Mouse (Mus musculus) ES-E14 (cell line): ENCODE results near the gene Cln6. TPM values are rescaled to one million over a fixed set of nuclear protein-coding genes. Genes with fewer than 3 reads are reported as not detected.

ENCODE experiments used
- DNase-seq: peaks from one replicate; pipeline ENCODE4 v3.0.0-alpha.2; 2013; ENCODE audit warnings: low read depth, low spot score
- H3K27ac ChIP-seq: 2 replicates; pipeline ENCODE4 v1.5.1; 2012; ENCODE audit warnings: low read depth, mild to moderate bottlenecking, low read length, moderate library complexity, mixed read lengths; ENCODE audit not compliant: poor library complexity, insufficient read depth, severe bottlenecking
- H3K36me3 ChIP-seq: 2 replicates; pipeline ENCODE4 v1.6.1; 2012; ENCODE audit warnings: mild to moderate bottlenecking, low read length, moderate library complexity, mixed read lengths; ENCODE audit not compliant: control insufficient read depth, poor library complexity, insufficient read depth, severe bottlenecking
- H3K4me1 ChIP-seq, 2 experiments: fragments of 150-350 bp in 1 of 2; sonication (generic) in 1 of 2; 2 replicates each; pipeline ENCODE4 v1.6.1; 2012; ENCODE audit warnings: low read length in 2 of 2, mild to moderate bottlenecking in 1 of 2, mixed read lengths in 1 of 2; ENCODE audit not compliant: control insufficient read depth in 2 of 2, insufficient read depth in 2 of 2, poor library complexity in 1 of 2
- H3K4me3 ChIP-seq, 2 experiments: fragments of 150-350 bp in 1 of 2; sonication (generic) in 1 of 2; 2 replicates each; pipeline ENCODE4 v1.5.1; 2012; ENCODE audit warnings: low read length in 2 of 2, low read depth in 1 of 2, mild to moderate bottlenecking in 1 of 2, mixed read lengths in 1 of 2; ENCODE audit not compliant: insufficient read depth in 1 of 2, poor library complexity in 1 of 2, severe bottlenecking in 1 of 2
- H3K9ac ChIP-seq: 2 replicates; pipeline ENCODE4 v1.6.1; 2012; ENCODE audit warnings: low read depth, mild to moderate bottlenecking, low read length, mixed read lengths; ENCODE audit not compliant: poor library complexity, insufficient read depth, severe bottlenecking
- H3K9me3 ChIP-seq: fragments of 150-350 bp; sonication (generic); 2 replicates; pipeline ENCODE4 v1.6.1; 2012; ENCODE audit warnings: low read depth, mild to moderate bottlenecking, low read length; ENCODE audit not compliant: control insufficient read depth, insufficient read depth
- CHD2 ChIP-seq: IDR thresholded peaks from 2 replicates; pipeline ENCODE4 v1.6.1; 2014; ENCODE audit warnings: mild to moderate bottlenecking, low read depth, low read length, inconsistent platforms
- HCFC1 ChIP-seq: IDR thresholded peaks from 2 replicates; pipeline ENCODE4 v1.6.1; 2012; ENCODE audit warnings: low read length, inconsistent platforms, borderline replicate concordance; ENCODE audit not compliant: insufficient read depth
- MAFK ChIP-seq: IDR thresholded peaks from 2 replicates; pipeline ENCODE4 v1.6.1; 2014; ENCODE audit warnings: mild to moderate bottlenecking, low read depth, low read length, inconsistent platforms; ENCODE audit not compliant: insufficient read depth
- ZC3H11A ChIP-seq: IDR thresholded peaks from 2 replicates; pipeline ENCODE4 v1.6.1; 2012; ENCODE audit warnings: low read depth, mild to moderate bottlenecking, inconsistent platforms, low read length, borderline replicate concordance
- ZNF384 ChIP-seq: IDR thresholded peaks from 2 replicates; pipeline ENCODE4 v1.6.1; 2012; ENCODE audit warnings: low read depth, low read length, inconsistent platforms
- in situ Hi-C, 2 experiments: fragments of 600-800 bp; cut with MboI; formaldehyde crosslinking; loops; one replicate each; pipeline ENCODE4 v1.15.1; 2025; ENCODE audit warnings: low sequenced_read_pairs in 2 of 2, inconsistent platforms in 1 of 2; ENCODE audit not compliant: unreplicated experiment in 2 of 2
- total RNA-seq: library from RNA; depleted of rRNA; stranded (reverse); fragments of 300-350 nt; gene quantifications from 2 replicates; pipeline ENCODE4 v1.2.3, GENCODE M21; 2012

The Cln6 gene
- total RNA-seq, 1 experiment = 19.4 TPM

GRCm38 (mm10) chr9:62835705-62836446 lies 2.7 kb upstream of the Cln6 start:
- TF ChIP-seq CHD2 = no peak
- no peak for TF ChIP-seq ZC3H11A
- no peak for TF ChIP-seq ZNF384
- no peak for TF ChIP-seq MAFK
- TF ChIP-seq HCFC1 = no peak
- no peaks in the 10 kb centered on the region for H3K9me3 ChIP-seq
- peaks cover 5 to 13% of the 10 kb centered on the region in 2 experiments; a peak in 3 of 4 replicates for H3K4me1 ChIP-seq
- H3K4me3 ChIP-seq = no peak overlapping the region
- in situ Hi-C loops = no loop called here
- no peaks in the 10 kb centered on the region for H3K36me3 ChIP-seq
- DNase-seq = no peak
- no peak overlapping the region for H3K27ac ChIP-seq
- H3K9ac ChIP-seq = no peak overlapping the region

DNA sequence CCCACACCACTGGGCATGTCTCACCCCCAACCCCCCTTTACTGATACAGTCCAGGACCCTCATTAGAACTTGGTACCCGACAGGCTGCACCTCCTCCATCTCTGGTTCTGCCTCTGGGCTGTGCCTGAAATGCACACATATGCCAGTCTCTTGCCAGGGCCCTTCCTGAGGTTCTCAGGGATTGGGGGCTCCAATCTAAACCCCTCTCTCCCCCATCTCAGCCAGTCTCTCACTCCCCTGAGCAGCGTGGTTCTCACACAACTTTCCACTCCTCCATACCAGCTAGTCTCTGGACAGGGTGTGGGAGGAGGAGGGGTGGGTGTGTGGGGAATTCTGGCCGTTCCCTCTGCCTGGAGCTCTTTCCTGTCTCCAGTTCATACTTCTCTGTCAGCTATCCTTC lies 974 bp upstream of the Cln6 start:
- Histone ChIP-seq H3K4me1 (peaks cover 3 to 13% of the 10 kb centered on the region in 2 experiments; a peak in 3 of 4 replicates), H3K36me3 (no peaks in the 10 kb centered on the region), H3K4me3 (peak overlapping the region in 1 of 2 experiments; percentile 59; a peak in 1 of 4 replicates), H3K9me3 (no peaks in the 10 kb centered on the region), H3K9ac (no peak overlapping the region), H3K27ac (no peak overlapping the region)
- TF ChIP-seq ZNF384 (no peak), ZC3H11A (no peak), MAFK (no peak), CHD2 (no peak), HCFC1 (no peak)
- in situ Hi-C loops = no loop called here
- no peak for DNase-seq

DNA sequence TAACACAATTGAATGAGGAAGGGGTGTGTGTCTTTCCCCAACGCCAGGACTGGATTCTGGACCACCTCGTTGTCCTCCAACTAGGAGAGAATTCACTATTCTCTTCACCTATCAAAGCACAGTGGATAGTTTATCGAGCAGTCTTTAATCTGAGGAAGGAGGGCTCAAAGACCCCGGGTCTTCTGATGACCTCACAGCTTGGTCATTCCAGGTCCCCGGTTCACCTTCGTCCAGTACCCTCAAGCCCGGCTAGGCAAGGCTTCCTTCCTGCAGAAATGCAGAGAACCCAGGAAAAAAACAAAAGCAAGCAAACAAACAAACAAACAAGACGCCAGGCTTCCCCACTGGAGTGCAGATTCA lies 459 bp upstream of the Cln6 start:
- peak overlapping the region; percentile 59 to 80 for H3K4me3 ChIP-seq
- H3K9me3 ChIP-seq = no peaks in the 10 kb centered on the region
- no peaks in the 10 kb centered on the region for H3K36me3 ChIP-seq
- H3K4me1 ChIP-seq = peaks cover 3 to 13% of the 10 kb centered on the region in 2 experiments; a peak in 3 of 4 replicates
- in situ Hi-C loops = no loop called here
- no peak for TF ChIP-seq CHD2
- no peak for DNase-seq
- no peak overlapping the region for H3K27ac ChIP-seq
- peak overlapping the region; percentile 53; the same call in 1 of the 2 replicates for H3K9ac ChIP-seq

DNA sequence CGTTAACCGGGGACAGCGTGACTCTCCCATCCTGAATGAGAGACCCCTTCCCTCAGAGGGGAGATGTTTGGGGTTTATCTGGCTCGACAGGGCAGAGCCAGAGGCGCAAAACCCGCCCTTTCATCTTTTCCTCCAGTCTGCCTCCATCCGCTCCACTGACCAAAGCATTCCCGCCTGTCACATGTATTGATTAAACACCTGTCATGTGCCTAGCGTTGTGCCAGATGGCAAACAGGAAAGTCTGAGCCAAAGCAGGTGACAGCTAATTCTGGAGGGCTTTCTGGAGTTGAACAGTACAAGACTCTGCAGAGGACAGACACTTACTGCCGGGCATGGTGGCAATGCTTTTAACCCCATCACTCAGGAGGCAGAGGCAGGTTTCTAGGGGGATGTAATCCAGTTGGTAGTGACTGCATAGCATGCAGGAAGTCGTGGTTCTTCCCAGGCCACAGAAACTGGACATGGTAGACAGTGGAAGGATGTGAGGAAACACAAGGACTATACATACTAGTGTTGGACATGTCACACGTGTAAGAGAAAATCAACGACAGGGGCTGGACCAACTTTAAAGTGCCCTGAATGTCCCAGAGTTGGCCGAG lies 686 bp downstream of the Cln6 start:
- TF ChIP-seq CHD2 = no peak
- no peak for TF ChIP-seq ZC3H11A
- TF ChIP-seq HCFC1 = no peak
- TF ChIP-seq ZNF384 = no peak
- TF ChIP-seq MAFK = no peak
- H3K36me3 ChIP-seq = no peaks in the 10 kb centered on the region
- no peak for DNase-seq

More for the DNA sequence above, 686 bp downstream of the Cln6 start:
- peak overlapping the region; percentile 64 to 80 for H3K4me3 ChIP-seq
- in situ Hi-C loops = no loop called here
- H3K27ac ChIP-seq = no peak overlapping the region
- peaks cover 3 to 11% of the 10 kb centered on the region in 2 experiments; a peak in 3 of 4 replicates for H3K4me1 ChIP-seq
- peak overlapping the region; percentile 92 for H3K9ac ChIP-seq
- H3K9me3 ChIP-seq = no peaks in the 10 kb centered on the region
